Mouse (Mus musculus) embryonic facial prominence, embryonic 10.5 days (tissue): ENCODE results near the gene Nhp2. TPM values are rescaled to one million over a fixed set of nuclear protein-coding genes. Genes with fewer than 3 reads are reported as not detected.
"Not testable (repeated sequence)": the region's sequence is repeated elsewhere in the genome, so short reads cannot be mapped to it uniquely, and the experiment has no call there.

Source experiments
- DNase-seq: peaks from one replicate; pipeline ENCODE4 v3.0.0-alpha.2; 2017; ENCODE audit warnings: low spot score
- H3K27ac ChIP-seq: fragments of 300-500 bp; sonication (generic); replicated peaks from 2 replicates; pipeline ENCODE4 v1.5.1; 2016; ENCODE audit warnings: mild to moderate bottlenecking
- H3K27me3 ChIP-seq: fragments of 300-500 bp; sonication (generic); replicated peaks from 2 replicates; pipeline ENCODE4 v1.6.1; 2016; ENCODE audit warnings: low read depth, mild to moderate bottlenecking; ENCODE audit not compliant: poor library complexity, severe bottlenecking
- H3K36me3 ChIP-seq: fragments of 300-500 bp; sonication (generic); replicated peaks from 2 replicates; pipeline ENCODE4 v1.6.1; 2016; ENCODE audit warnings: mild to moderate bottlenecking, moderate library complexity
- H3K4me1 ChIP-seq: fragments of 300-500 bp; sonication (generic); 2 replicates; pipeline ENCODE4 v1.6.1; 2016
- H3K4me3 ChIP-seq: fragments of 300-500 bp; sonication (generic); 2 replicates; pipeline ENCODE4 v1.5.1; 2016; ENCODE audit warnings: mild to moderate bottlenecking, moderate library complexity
- H3K9me3 ChIP-seq: fragments of 300-500 bp; sonication (generic); 2 replicates; pipeline ENCODE4 v1.6.1; 2016; ENCODE audit warnings: mild to moderate bottlenecking
- WGBS: fragments of 180-500 bp; shearing (Covaris S2); methylation state at CpG from one replicate; pipeline ENCODE4 v1.1.7; 2016; 5-methylcytosine and 5-hydroxymethylcytosine counted together
- polyA plus RNA-seq: library from polyadenylated mRNA; unstranded; fragments of >200 nt; fragmentation: Nextera tagmentation; extraction: Ambion mirVana; gene quantifications from 2 replicates; pipeline ENCODE4 v1.2.1, GENCODE M21; 2016

Nhp2 gene
- polyA plus RNA-seq, 1 experiment from 2014 or later: 260 TPM

GRCm38 (mm10) chr11:51609266-51609909 lies 10.1 kb upstream of the Nhp2 start:
- Histone ChIP-seq H3K9me3 (no peaks in the 10 kb centered on the region), H3K36me3 (peaks cover 19% of the 10 kb centered on the region), H3K4me1 (peaks cover 17% of the 10 kb centered on the region), H3K27ac (no peak overlapping the region), H3K27me3 (no peaks in the 10 kb centered on the region), H3K4me3 (no peak overlapping the region)
- no peak for DNase-seq
- WGBS: 85% methylated on average over 3 of the region's 3 CpGs

- H3K4me3 ChIP-seq, H3K27ac ChIP-seq, DNase-seq, H3K9me3 ChIP-seq, H3K27me3 ChIP-seq: not testable (repeated sequence)
- Histone ChIP-seq H3K4me1 (peaks cover 17% of the 10 kb centered on the region), H3K36me3 (peaks cover 14% of the 10 kb centered on the region)
- 90% methylated on average over 5 of the region's 5 CpGs for WGBS
Measured at GRCm38 (mm10) chr11:51609940-51610339, 9.6 kb upstream of the Nhp2 start.

- H3K36me3 ChIP-seq: no peaks in the 10 kb centered on the region
- DNase-seq: no peak
- no peaks in the 10 kb centered on the region for H3K9me3 ChIP-seq
- no peaks in the 10 kb centered on the region for H3K27me3 ChIP-seq
- H3K4me1 ChIP-seq: peaks cover 17% of the 10 kb centered on the region
- H3K4me3 ChIP-seq: no peak overlapping the region
- 77% methylated on average over 8 of the region's 8 CpGs for WGBS
- H3K27ac ChIP-seq: 0 out of 2 replicates have a peak overlapping the region, but pooled peaks have one; percentile 88
Measured at GRCm38 (mm10) chr11:51614256-51614655, 5.3 kb upstream of the Nhp2 start.

- Histone ChIP-seq H3K27me3 (no peaks in the 10 kb centered on the region), H3K27ac (peak overlapping the region; percentile 88), H3K9me3 (no peaks in the 10 kb centered on the region), H3K4me1 (peaks cover 18% of the 10 kb centered on the region), H3K36me3 (no peaks in the 10 kb centered on the region), H3K4me3 (peak overlapping the region; percentile 56)
- no peak for DNase-seq
- 39% methylated on average over 7 of the region's 7 CpGs for WGBS
Measured at GRCm38 (mm10) chr11:51615129-51615528, 4.4 kb upstream of the Nhp2 start.

DNA sequence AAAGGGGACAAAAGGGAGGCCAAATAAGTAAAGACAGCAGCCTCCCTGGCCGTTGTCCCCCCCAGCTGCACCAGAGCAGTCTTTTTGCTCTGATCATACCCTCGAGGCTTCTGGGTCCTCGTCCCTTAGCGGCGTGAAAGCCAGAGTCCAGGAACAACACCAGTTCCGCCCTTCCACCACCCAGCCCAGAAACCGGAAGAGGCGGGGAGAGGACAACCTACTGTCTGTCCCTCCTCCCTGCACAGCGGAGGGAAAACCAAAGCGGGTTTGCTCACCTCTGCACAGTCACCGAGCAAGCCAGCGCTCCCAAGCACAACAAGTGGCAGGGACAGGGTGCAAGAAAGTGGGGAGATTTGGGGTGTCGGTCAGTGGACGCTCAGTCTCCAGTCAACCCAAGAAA lies 3.9 kb upstream of the Nhp2 start:
- no peaks in the 10 kb centered on the region for H3K27me3 ChIP-seq
- peak; percentile 83 for DNase-seq
- H3K36me3 ChIP-seq: no peaks in the 10 kb centered on the region
- H3K4me1 ChIP-seq: peaks cover 23% of the 10 kb centered on the region
- WGBS: 2% methylated on average over 14 of the region's 14 CpGs
- peak overlapping the region; percentile 88 for H3K27ac ChIP-seq
- H3K9me3 ChIP-seq: no peaks in the 10 kb centered on the region
- H3K4me3 ChIP-seq: peak overlapping the region; percentile 56

DNA sequence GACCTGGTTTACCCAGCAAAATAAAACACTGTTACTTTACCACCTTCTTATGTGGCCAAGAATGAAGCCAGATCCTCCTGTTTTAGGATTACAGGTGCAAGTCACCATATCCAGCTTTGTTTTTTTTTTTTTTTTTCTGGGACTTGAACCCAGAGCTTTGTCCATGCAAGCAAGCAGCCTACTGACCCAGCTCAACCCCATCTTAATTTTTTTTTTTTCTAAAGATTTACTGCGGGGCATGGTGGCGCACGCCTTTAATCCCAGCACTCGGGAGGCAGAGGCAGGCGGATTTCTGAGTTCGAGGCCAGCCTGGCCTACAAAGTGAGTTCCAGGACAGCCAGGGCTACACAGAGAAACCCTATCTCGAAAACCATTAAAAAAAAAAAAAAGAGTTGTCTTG lies 3.4 kb upstream of the Nhp2 start:
- peak overlapping the region; percentile 88; the same call in 1 of the 2 replicates for H3K27ac ChIP-seq
- H3K4me1 ChIP-seq: peaks cover 28% of the 10 kb centered on the region
- not testable (repeated sequence) for H3K27me3 ChIP-seq, H3K9me3 ChIP-seq, DNase-seq, H3K36me3 ChIP-seq
- WGBS: 91% methylated on average over 7 of the region's 7 CpGs
- H3K4me3 ChIP-seq: peak overlapping the region; percentile 56

- no peaks in the 10 kb centered on the region for H3K27me3 ChIP-seq
- DNase-seq: peak; percentile 66
- H3K4me1 ChIP-seq: peaks cover 33% of the 10 kb centered on the region
- no peak overlapping the region for H3K27ac ChIP-seq
- peaks cover 19% of the 10 kb centered on the region for H3K36me3 ChIP-seq
- WGBS: 7% methylated on average over 4 of the region's 4 CpGs
- H3K4me3 ChIP-seq: no peak overlapping the region
- no peaks in the 10 kb centered on the region for H3K9me3 ChIP-seq
Measured at GRCm38 (mm10) chr11:51617693-51618092, 1.8 kb upstream of the Nhp2 start.

GRCm38 (mm10) chr11:51618894-51619408 lies 584 bp upstream of the Nhp2 start:
- H3K9me3 ChIP-seq: no peaks in the 10 kb centered on the region
- H3K36me3 ChIP-seq: peaks cover 32% of the 10 kb centered on the region
- WGBS: 53% methylated on average over 8 of the region's 8 CpGs
- peak overlapping the region; percentile 92 for H3K4me3 ChIP-seq
- no peak for DNase-seq
- no peaks in the 10 kb centered on the region for H3K27me3 ChIP-seq
- peaks cover 33% of the 10 kb centered on the region for H3K4me1 ChIP-seq
- H3K27ac ChIP-seq: peak overlapping the region; percentile 88

DNA sequence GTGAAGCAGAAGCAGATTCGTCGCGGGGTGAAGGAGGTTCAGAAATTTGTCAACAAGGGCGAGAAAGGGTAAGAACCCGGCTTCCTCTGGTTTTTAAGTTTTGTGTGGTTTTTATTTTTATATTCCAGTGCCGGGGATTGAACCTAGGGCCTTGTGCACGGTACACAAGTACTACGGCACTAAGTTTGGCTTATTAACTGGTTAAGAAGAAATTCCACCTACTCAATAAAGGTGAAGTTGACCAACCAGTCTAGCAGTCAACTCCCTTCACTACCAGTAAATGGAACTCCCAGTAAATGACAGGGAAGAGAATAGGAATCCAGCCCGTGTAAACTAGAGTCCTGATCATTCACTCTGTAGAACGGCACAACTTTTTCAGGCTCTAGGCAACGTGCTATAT lies 549 bp downstream of the Nhp2 start:
- DNase-seq: no peak
- no peaks in the 10 kb centered on the region for H3K9me3 ChIP-seq
- WGBS: 2% methylated on average over 11 of the region's 11 CpGs
- peak overlapping the region; percentile 92 for H3K4me3 ChIP-seq
- H3K27me3 ChIP-seq: no peaks in the 10 kb centered on the region
- peaks cover 43% of the 10 kb centered on the region for H3K36me3 ChIP-seq
- peak overlapping the region; percentile 88 for H3K27ac ChIP-seq
- H3K4me1 ChIP-seq: peaks cover 26% of the 10 kb centered on the region

DNA sequence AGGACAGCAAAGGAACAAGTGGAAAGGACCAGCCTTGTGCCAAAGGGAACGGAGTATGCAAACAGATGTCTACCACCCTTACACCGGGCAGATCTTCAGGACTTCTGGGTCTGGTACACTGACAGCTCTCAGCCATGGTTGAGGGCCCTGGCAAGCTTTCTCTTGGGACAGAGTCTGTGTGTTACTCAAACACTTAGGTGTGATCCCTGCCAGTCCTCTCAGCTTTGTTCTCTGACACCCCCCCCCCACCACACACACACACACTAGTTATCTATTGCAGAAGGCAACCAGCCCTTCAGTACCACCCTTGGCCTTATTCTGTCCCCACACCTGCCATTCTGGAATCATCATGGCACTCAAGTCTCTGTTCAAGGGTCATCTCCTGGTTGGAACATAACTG lies 2.2 kb downstream of the Nhp2 start:
- H3K27ac ChIP-seq: no peak overlapping the region
- 96% methylated on average over 2 of the region's 2 CpGs for WGBS
- no peaks in the 10 kb centered on the region for H3K9me3 ChIP-seq

DNA sequence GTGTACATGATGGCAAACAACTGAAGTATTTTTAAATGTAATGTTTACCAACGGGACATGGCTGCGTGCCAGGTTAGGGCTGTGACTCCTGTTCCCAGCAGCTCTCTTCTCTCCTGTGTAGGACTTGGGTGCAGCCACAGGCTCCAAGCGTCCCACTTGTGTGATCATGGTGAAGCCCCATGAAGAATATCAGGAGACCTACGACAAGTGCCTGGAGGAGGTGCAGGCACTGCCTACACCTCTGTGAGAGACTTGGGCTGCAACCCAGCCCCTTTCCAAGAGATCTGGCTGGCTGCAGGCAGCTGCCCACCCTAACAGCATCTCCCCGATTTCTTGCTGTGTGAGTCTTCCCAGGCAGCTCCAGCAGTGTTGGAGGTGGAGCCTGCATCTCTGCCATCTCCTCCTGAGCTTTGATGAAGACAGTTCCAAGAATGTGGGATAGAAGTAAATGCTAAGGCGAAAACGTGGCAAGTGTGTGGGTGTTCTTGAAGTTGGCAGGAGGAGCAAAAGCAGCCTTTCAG lies 3.5 kb downstream of the Nhp2 start:
- DNase-seq: no peak
- H3K4me3 ChIP-seq: no peak overlapping the region
- 91% methylated on average over 7 of the region's 7 CpGs for whole genome bisulfite sequencing
- no peak overlapping the region for H3K27ac ChIP-seq
- peaks cover 73% of the 10 kb centered on the region for H3K36me3 ChIP-seq
- peaks cover 16% of the 10 kb centered on the region for H3K4me1 ChIP-seq
- H3K27me3 ChIP-seq: no peaks in the 10 kb centered on the region
- no peaks in the 10 kb centered on the region for H3K9me3 ChIP-seq

More for the DNA sequence above, 2.2 kb downstream of the Nhp2 start:
- Histone ChIP-seq H3K4me3 (peak overlapping the region; percentile 92), H3K36me3 (peaks cover 60% of the 10 kb centered on the region), H3K4me1 (peaks cover 16% of the 10 kb centered on the region), H3K27me3 (no peaks in the 10 kb centered on the region)
- DNase-seq: no peak

- peaks cover 88% of the 10 kb centered on the region for H3K36me3 ChIP-seq
- no peaks in the 10 kb centered on the region for H3K9me3 ChIP-seq
Measured at GRCm38 (mm10) chr11:51625187-51625820, 5.8 kb downstream of the Nhp2 start.

GRCm38 (mm10) chr11:51627425-51627824 lies 7.9 kb downstream of the Nhp2 start:
- no peak overlapping the region for H3K4me3 ChIP-seq
- H3K27me3 ChIP-seq: no peaks in the 10 kb centered on the region
- H3K9me3 ChIP-seq: no peaks in the 10 kb centered on the region
- no peak for DNase-seq
- H3K36me3 ChIP-seq: peaks cover 71% of the 10 kb centered on the region
- no peaks in the 10 kb centered on the region for H3K4me1 ChIP-seq
- no peak overlapping the region for H3K27ac ChIP-seq
- WGBS: 89% methylated on average over 9 of the region's 9 CpGs

More at GRCm38 (mm10) chr11:51625187-51625820, 5.8 kb downstream of the Nhp2 start:
- no peak for DNase-seq
- Histone ChIP-seq H3K27ac (no peak overlapping the region), H3K27me3 (no peaks in the 10 kb centered on the region), H3K4me1 (peaks cover 13% of the 10 kb centered on the region), H3K4me3 (no peak overlapping the region)
- WGBS: 82% methylated on average over 5 of the region's 5 CpGs
